Mouse (Mus musculus): ENCODE results near the gene Psme4.

DNA sequence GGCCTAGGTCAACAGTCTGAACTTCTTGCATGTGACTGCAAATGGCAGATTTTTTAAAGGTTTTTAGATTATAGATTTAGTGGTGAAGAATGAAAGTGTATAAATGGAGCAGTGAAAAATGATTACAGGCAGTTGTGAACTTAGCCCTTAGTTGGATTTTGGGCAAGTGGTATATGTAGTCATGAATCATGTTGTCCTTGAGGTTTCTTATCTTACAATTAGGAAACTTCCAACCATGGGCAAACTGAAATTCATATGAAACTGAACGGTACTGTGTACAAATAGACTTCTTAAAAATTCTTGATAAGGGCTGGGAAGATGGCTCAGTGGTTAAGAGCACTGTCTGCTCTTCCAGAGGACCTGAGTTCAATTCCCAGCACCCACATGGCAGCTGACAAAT, 22.2 kb downstream of the Psme4 start:
- TF ChIP-seq POLR2A (IDR thresholded peaks at IDR 0.05; ENCODE audit: low read depth, low read length) (no peak), CTCF (conservative IDR thresholded peaks at IDR 0.05; ENCODE audit: insufficient read depth, insufficient read length, low read depth, low read length) (no peak)
